Mouse (Mus musculus): ENCODE measurements around the gene Slc28a1. TPM values are rescaled to one million over a fixed set of nuclear protein-coding genes. Genes with fewer than 3 reads are reported as not detected.

Slc28a1 gene
- polyA plus RNA-seq, 1 experiment from 2014 or later: not detected

- H3K9ac ChIP-seq (ENCODE audit: low read length): no peak overlapping the region
- no peak for DNase-seq (ENCODE audit: low spot score)
- no peak for ATAC-seq (ENCODE audit: low FRiP score, low TSS enrichment)
- 90% methylated on average over 2 of the region's 2 CpGs for WGBS
- H3K36me3 ChIP-seq (ENCODE audit: control insufficient read depth, insufficient read depth, low read length): no peaks in the 10 kb centered on the region
- TF ChIP-seq EP300 (optimal IDR thresholded peaks at IDR 0.05) (no peak), CTCF (IDR thresholded peaks at IDR 0.05; ENCODE audit: low read depth) (no peak)
- no peak overlapping the region for H3K27ac ChIP-seq (replicated peaks)
- H3K4me1 ChIP-seq (replicated peaks; ENCODE audit: control insufficient read depth, insufficient read depth): no peaks in the 10 kb centered on the region
- H3K27me3 ChIP-seq (ENCODE audit: control insufficient read depth, insufficient read depth, low read length): no peaks in the 10 kb centered on the region
- H3K4me2 ChIP-seq (replicated peaks; ENCODE audit: low read depth): no peak overlapping the region
- no peaks in the 10 kb centered on the region for H3K9me3 ChIP-seq (ENCODE audit: control insufficient read depth, low read length)
- H3K4me3 ChIP-seq (ENCODE audit: low read depth, low read length): no peak overlapping the region
Measured at GRCm38 (mm10) chr7:81173931-81174330, 59.3 kb downstream of the Slc28a1 start.

- Histone ChIP-seq H3K36me3 (ENCODE audit: control insufficient read depth, insufficient read depth, low read length) (no peaks in the 10 kb centered on the region), H3K4me3 (ENCODE audit: low read depth, low read length) (no peak overlapping the region), H3K27ac (replicated peaks) (no peak overlapping the region), H3K27me3 (ENCODE audit: control insufficient read depth, insufficient read depth, low read length) (no peaks in the 10 kb centered on the region), H3K9ac (ENCODE audit: low read length) (no peak overlapping the region), H3K9me3 (ENCODE audit: control insufficient read depth, low read length) (no peaks in the 10 kb centered on the region), H3K4me2 (replicated peaks; ENCODE audit: low read depth) (no peak overlapping the region), H3K4me1 (replicated peaks; ENCODE audit: control insufficient read depth, insufficient read depth) (no peaks in the 10 kb centered on the region)
- peak; percentile 68 for ATAC-seq (ENCODE audit: low FRiP score, low TSS enrichment)
- peak; percentile 41 for DNase-seq (ENCODE audit: low spot score)
- no peak for TF ChIP-seq CTCF (IDR thresholded peaks at IDR 0.05; ENCODE audit: low read depth)
- 58% methylated on average over 5 of the region's 5 CpGs for whole genome bisulfite sequencing
Measured at GRCm38 (mm10) chr7:81174654-81175053, 60.1 kb downstream of the Slc28a1 start.

- Histone ChIP-seq H3K4me1 (replicated peaks; ENCODE audit: control insufficient read depth, insufficient read depth) (no peaks in the 10 kb centered on the region), H3K9ac (ENCODE audit: low read length) (no peak overlapping the region), H3K9me3 (ENCODE audit: control insufficient read depth, low read length) (no peaks in the 10 kb centered on the region), H3K36me3 (ENCODE audit: control insufficient read depth, insufficient read depth, low read length) (no peaks in the 10 kb centered on the region), H3K27me3 (ENCODE audit: control insufficient read depth, insufficient read depth, low read length) (no peaks in the 10 kb centered on the region), H3K4me3 (ENCODE audit: low read depth, low read length) (no peak overlapping the region), H3K4me2 (replicated peaks; ENCODE audit: low read depth) (no peak overlapping the region), H3K27ac (replicated peaks) (no peak overlapping the region)
- TF ChIP-seq CTCF (IDR thresholded peaks at IDR 0.05; ENCODE audit: low read depth): no peak
- TF ChIP-seq EP300 (optimal IDR thresholded peaks at IDR 0.05): no peak
- ATAC-seq (ENCODE audit: low FRiP score, low TSS enrichment) (no peak), DNase-seq (ENCODE audit: low spot score) (no peak)
- WGBS: 55% methylated on average over 5 of the region's 5 CpGs
Measured at GRCm38 (mm10) chr7:81176187-81176769, 61.7 kb downstream of the Slc28a1 start.

GRCm38 (mm10) chr7:81179494-81179893, 64.9 kb downstream of the Slc28a1 start:
- Histone ChIP-seq H3K27me3 (ENCODE audit: control insufficient read depth, insufficient read depth, low read length) (no peaks in the 10 kb centered on the region), H3K9me3 (ENCODE audit: control insufficient read depth, low read length) (no peaks in the 10 kb centered on the region), H3K4me3 (ENCODE audit: low read depth, low read length) (no peak overlapping the region), H3K4me1 (replicated peaks; ENCODE audit: control insufficient read depth, insufficient read depth) (no peaks in the 10 kb centered on the region), H3K27ac (replicated peaks) (no peak overlapping the region), H3K9ac (ENCODE audit: low read length) (no peak overlapping the region), H3K36me3 (ENCODE audit: control insufficient read depth, insufficient read depth, low read length) (no peaks in the 10 kb centered on the region), H3K4me2 (replicated peaks; ENCODE audit: low read depth) (no peak overlapping the region)
- no peak for DNase-seq (ENCODE audit: low spot score)
- WGBS: 52% methylated on average over 5 of the region's 5 CpGs
- no peak for TF ChIP-seq CTCF (IDR thresholded peaks at IDR 0.05; ENCODE audit: low read depth)
- TF ChIP-seq EP300 (optimal IDR thresholded peaks at IDR 0.05): no peak
- no peak for ATAC-seq (ENCODE audit: low FRiP score, low TSS enrichment)

- TF ChIP-seq CTCF (IDR thresholded peaks at IDR 0.05; ENCODE audit: low read depth): no peak
- no peak for TF ChIP-seq EP300 (optimal IDR thresholded peaks at IDR 0.05)
- Histone ChIP-seq H3K27me3 (ENCODE audit: control insufficient read depth, insufficient read depth, low read length) (no peaks in the 10 kb centered on the region), H3K9me3 (ENCODE audit: control insufficient read depth, low read length) (no peaks in the 10 kb centered on the region), H3K27ac (replicated peaks) (no peak overlapping the region), H3K9ac (ENCODE audit: low read length) (no peak overlapping the region), H3K4me1 (replicated peaks; ENCODE audit: control insufficient read depth, insufficient read depth) (no peaks in the 10 kb centered on the region), H3K4me2 (replicated peaks; ENCODE audit: low read depth) (no peak overlapping the region), H3K4me3 (ENCODE audit: low read depth, low read length) (no peak overlapping the region), H3K36me3 (ENCODE audit: control insufficient read depth, insufficient read depth, low read length) (no peaks in the 10 kb centered on the region)
- DNase-seq (ENCODE audit: low spot score) (no peak), ATAC-seq (ENCODE audit: low FRiP score, low TSS enrichment) (no peak)
- 72% methylated on average over 10 of the region's 10 CpGs for WGBS
Measured at GRCm38 (mm10) chr7:81182492-81183175, 68.0 kb downstream of the Slc28a1 start.

- H3K9ac ChIP-seq (ENCODE audit: low read length): no peak overlapping the region
- DNase-seq (ENCODE audit: low spot score): no peak
- TF ChIP-seq CTCF (IDR thresholded peaks at IDR 0.05; ENCODE audit: low read depth) (no peak), EP300 (optimal IDR thresholded peaks at IDR 0.05) (no peak)
- H3K4me1 ChIP-seq (replicated peaks; ENCODE audit: control insufficient read depth, insufficient read depth): no peaks in the 10 kb centered on the region
- no peaks in the 10 kb centered on the region for H3K36me3 ChIP-seq (ENCODE audit: control insufficient read depth, insufficient read depth, low read length)
- no peaks in the 10 kb centered on the region for H3K27me3 ChIP-seq (ENCODE audit: control insufficient read depth, insufficient read depth, low read length)
- no peaks in the 10 kb centered on the region for H3K9me3 ChIP-seq (ENCODE audit: control insufficient read depth, low read length)
- H3K27ac ChIP-seq (replicated peaks): no peak overlapping the region
- no peak overlapping the region for H3K4me3 ChIP-seq (ENCODE audit: low read depth, low read length)
- no peak overlapping the region for H3K4me2 ChIP-seq (replicated peaks; ENCODE audit: low read depth)
- no peak for ATAC-seq (ENCODE audit: low FRiP score, low TSS enrichment)
Measured at GRCm38 (mm10) chr7:81183181-81183580, 68.6 kb downstream of the Slc28a1 start.

Measured in stomach, postnatal 0 days (tissue).